In the genomic region with DNA sequence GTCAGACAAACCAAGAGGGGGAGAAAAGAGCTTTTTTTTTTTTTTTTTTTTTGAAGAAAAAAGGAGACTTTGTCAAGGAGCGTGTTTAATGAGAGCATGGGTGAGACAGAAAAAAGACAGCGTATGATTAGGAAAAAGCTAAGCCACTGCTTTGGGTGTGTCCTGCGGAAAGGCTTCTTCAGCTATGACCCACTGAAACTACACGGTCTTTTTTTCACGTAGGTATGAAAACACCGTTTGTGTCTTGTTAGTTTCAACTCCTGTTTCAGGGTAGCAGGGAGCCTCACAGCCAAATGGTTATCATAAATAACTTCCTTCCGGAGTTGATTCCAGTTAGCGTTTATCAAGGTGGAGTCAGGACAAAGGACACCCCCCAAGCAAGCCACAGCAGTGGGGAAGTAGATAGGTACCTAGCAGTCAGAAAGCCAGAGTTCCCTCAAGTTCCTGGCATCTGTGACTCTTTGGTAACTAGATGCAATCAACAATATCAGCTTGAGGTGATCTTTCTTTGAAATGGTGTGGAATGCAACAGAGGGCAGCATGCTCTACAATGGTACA, we compare ENCODE assay signal across 25 mouse cellular contexts.
DNase-seq lines count a peak whose midpoint lies in the region; ATAC-seq and TF ChIP-seq lines count a peak whose summit lies in the region.
"Had no signal": no experiment of that assay in that cellular context is flagged by ENCODE, and none has a peak within 500 bp of the region (broad histone marks: within the 10 kb centered on the region; RNA-seq: fewer than 3 reads in every experiment).

No protein-coding gene starts in this region.

- dilution Hi-C loops in CH12.LX (cut with MboI; ENCODE audit: extremely low pct_ligation_motif_present, extremely low pct_unique_long_range_greater_than_20kb, low sequenced_read_pairs) = no loop called here

- TF ChIP-seq RAD21 in CH12.LX (IDR thresholded peaks at IDR 0.05; ENCODE audit: low read depth, low read length) = no peak

- TF ChIP-seq CTCF in liver, postnatal 0 days (IDR thresholded peaks at IDR 0.05; ENCODE audit: low read depth) = no peak
- no peak for TF ChIP-seq CTCF in CH12.LX (conservative IDR thresholded peaks at IDR 0.05 in 1 of 2, IDR thresholded peaks at IDR 0.05 in 1 of 2; ENCODE audit: low read depth in 2 of 2, low read length in 2 of 2)
- TF ChIP-seq CTCF in gastrocnemius, adult 2 months (IDR thresholded peaks at IDR 0.05) = no peak

- no peak for DNase-seq in liver, postnatal 0 days
- no peak for DNase-seq in CH12.LX (ENCODE audit: extremely low read depth)
- no peak for DNase-seq in right cerebral cortex, adult 2 months (ENCODE audit: low spot score in 2 of 2)
- DNase-seq in gastrocnemius, adult 2 months = no peak
- DNase-seq: adrenal gland, adult 2 months; adrenal gland, postnatal 10 days; adrenal gland, postnatal 25 days; cerebellum, adult 11 months; cerebellum, adult 18-20 months; cerebellum, adult 8-10 months; cerebellum, adult 9-11 months; cerebellum, postnatal 14 days; cerebellum, postnatal 36 days had no signal

- no peak for ATAC-seq in liver, postnatal 0 days
- no peak for ATAC-seq in liver, embryonic 12.5 days
- ATAC-seq in megakaryocyte, adult 5-6 weeks (ENCODE audit: poor library complexity, severe bottlenecking) = peak; percentile 58
- peak; percentile 73 for ATAC-seq in megakaryocyte-erythroid progenitor cell, adult 5-6 weeks (replicated peaks; ENCODE audit: low FRiP score, low TSS enrichment, poor library complexity, severe bottlenecking)
- no peak for ATAC-seq in erythroblast, adult 5-6 weeks (replicated peaks; ENCODE audit: low FRiP score, poor library complexity, severe bottlenecking)
- ATAC-seq: CD4-positive, CD25-positive, alpha-beta regulatory T cell, adult 4 months; forebrain, embryonic 14.5 days; forebrain, embryonic 16.5 days had no signal

- no peaks in the 10 kb centered on the region for H3K79me2 ChIP-seq in CH12.LX (replicated peaks; ENCODE audit: control insufficient read depth, extremely low read depth, insufficient read depth, poor library complexity, severe bottlenecking)

- 66% methylated on average over 8 of the region's 8 CpGs for WGBS in liver, postnatal 0 days (ENCODE audit: insufficient replicate concordance)
- 42% methylated on average over 8 of the region's 8 CpGs for WGBS in liver, embryonic 12.5 days (ENCODE audit: insufficient replicate concordance)

- intact Hi-C loops in gastrocnemius, adult 2 months (cut with DNase I) = no loop called here

- H3K27ac ChIP-seq in liver, postnatal 0 days (ENCODE audit: low read depth) = no peak overlapping the region
- no peak overlapping the region for H3K27ac ChIP-seq in liver, embryonic 12.5 days
- peak overlapping the region; percentile 55; the same call in 1 of the 2 replicates for H3K27ac ChIP-seq in CH12.LX (ENCODE audit: insufficient read depth, low read depth)
- H3K27ac ChIP-seq in gastrocnemius, adult 2 months = no peak overlapping the region
- H3K27ac ChIP-seq: embryonic facial prominence, embryonic 10.5 days; embryonic facial prominence, embryonic 12.5 days; forebrain, embryonic 10.5 days; forebrain, embryonic 12.5 days had no signal

- no peak overlapping the region for H3K9ac ChIP-seq in liver, postnatal 0 days (replicated peaks)
- no peak overlapping the region for H3K9ac ChIP-seq in liver, embryonic 12.5 days
- H3K9ac ChIP-seq in CH12.LX (ENCODE audit: insufficient read depth, low read depth) = peak overlapping the region; percentile 96
- H3K9ac ChIP-seq: embryonic facial prominence, embryonic 12.5 days; forebrain, embryonic 12.5 days had no signal

- H3K36me3 ChIP-seq in liver, postnatal 0 days (replicated peaks; ENCODE audit: insufficient read depth, low read length) = no peaks in the 10 kb centered on the region
- H3K36me3 ChIP-seq in liver, embryonic 12.5 days = no peaks in the 10 kb centered on the region
- H3K36me3 ChIP-seq in CH12.LX (replicated peaks in 1 of 2; ENCODE audit: control insufficient read depth in 1 of 2, insufficient read depth in 1 of 2, low read length in 1 of 2) = no peaks in the 10 kb centered on the region
- H3K36me3 ChIP-seq: embryonic facial prominence, embryonic 10.5 days; embryonic facial prominence, embryonic 12.5 days; forebrain, embryonic 10.5 days; forebrain, embryonic 12.5 days had no signal

- TF ChIP-seq EP300 in liver, postnatal 0 days (IDR thresholded peaks at IDR 0.05; ENCODE audit: low read depth) = 0 out of 2 replicates have a peak, but pooled peaks have one; percentile 28
- peak; percentile 43 for TF ChIP-seq EP300 in CH12.LX (IDR thresholded peaks at IDR 0.05; ENCODE audit: low read length)

- no peaks in the 10 kb centered on the region for H3K9me3 ChIP-seq in liver, postnatal 0 days (ENCODE audit: low read length)
- no peaks in the 10 kb centered on the region for H3K9me3 ChIP-seq in liver, embryonic 12.5 days (replicated peaks)
- no peaks in the 10 kb centered on the region for H3K9me3 ChIP-seq in CH12.LX (replicated peaks; ENCODE audit: low read length)
- H3K9me3 ChIP-seq: embryonic facial prominence, embryonic 10.5 days; embryonic facial prominence, embryonic 12.5 days; forebrain, embryonic 10.5 days; forebrain, embryonic 12.5 days had no signal

- H3K4me2 ChIP-seq in liver, postnatal 0 days (ENCODE audit: low read depth, low read length) = no peak overlapping the region
- no peak overlapping the region for H3K4me2 ChIP-seq in liver, embryonic 12.5 days
- peak overlapping the region; percentile 65; the same call in 1 of the 2 replicates for H3K4me2 ChIP-seq in CH12.LX (ENCODE audit: insufficient read depth, low read depth, poor library complexity, severe bottlenecking)
- H3K4me2 ChIP-seq: embryonic facial prominence, embryonic 12.5 days; forebrain, embryonic 12.5 days had no signal

- TF ChIP-seq POLR2A in CH12.LX (IDR thresholded peaks at IDR 0.05; ENCODE audit: low read depth, low read length) = no peak

- no peak overlapping the region for H3K4me3 ChIP-seq in liver, postnatal 0 days (ENCODE audit: low read depth, low read length)
- no peak overlapping the region for H3K4me3 ChIP-seq in liver, embryonic 12.5 days
- H3K4me3 ChIP-seq in CH12.LX (replicated peaks in 1 of 3; ENCODE audit: low read depth in 2 of 3, low read length in 2 of 3, poor library complexity in 1 of 3) = peak overlapping the region in 2 of 3 experiments; percentile 34 to 63
- H3K4me3 ChIP-seq in gastrocnemius, adult 2 months = no peak overlapping the region
- H3K4me3 ChIP-seq: embryonic facial prominence, embryonic 10.5 days; embryonic facial prominence, embryonic 12.5 days; erythroblast, embryonic 14.5 days; forebrain, embryonic 10.5 days; forebrain, embryonic 12.5 days had no signal

- H3K4me1 ChIP-seq in liver, postnatal 0 days (ENCODE audit: insufficient read depth) = no peaks in the 10 kb centered on the region
- H3K4me1 ChIP-seq in liver, embryonic 12.5 days = 0 out of 2 replicates have a peak, but pooled peaks cover 5% of the 10 kb centered on the region
- H3K4me1 ChIP-seq in CH12.LX (ENCODE audit: control insufficient read depth in 1 of 2, insufficient read depth in 2 of 2) = peaks cover 8 to 10% of the 10 kb centered on the region in 2 experiments; a peak in 3 of 4 replicates
- H3K4me1 ChIP-seq: embryonic facial prominence, embryonic 10.5 days; embryonic facial prominence, embryonic 12.5 days; forebrain, embryonic 10.5 days; forebrain, embryonic 12.5 days had no signal

- H3K27me3 ChIP-seq in liver, postnatal 0 days (ENCODE audit: insufficient read depth, low read length) = no peaks in the 10 kb centered on the region
- no peaks in the 10 kb centered on the region for H3K27me3 ChIP-seq in liver, embryonic 12.5 days (replicated peaks)
- H3K27me3 ChIP-seq in CH12.LX (replicated peaks) = no peaks in the 10 kb centered on the region
- H3K27me3 ChIP-seq: embryonic facial prominence, embryonic 12.5 days; forebrain, embryonic 12.5 days had no signal

- in situ Hi-C loops in CH12.LX (cut with MboI; ENCODE audit: low pct_ligation_motif_present, low pct_unique_long_range_greater_than_20kb, low sequenced_read_pairs) = no loop called here

TF ChIP-seq in CH12.LX, 34 proteins besides CTCF, POLR2A, EP300 and RAD21:
- TF ChIP-seq MAZ (IDR thresholded peaks at IDR 0.05; ENCODE audit: low read depth, low read length) (no peak), SIN3A (IDR thresholded peaks at IDR 0.05; ENCODE audit: low read length) (no peak), MXI1 (IDR thresholded peaks at IDR 0.05; ENCODE audit: low read depth, low read length) (no peak), RCOR1 (conservative IDR thresholded peaks at IDR 0.05; ENCODE audit: low read depth, low read length) (0 out of 2 replicates have a peak, but pooled peaks have one; percentile 24), NELFE (IDR thresholded peaks at IDR 0.05; ENCODE audit: low read depth, low read length) (no peak), SMC3 (IDR thresholded peaks at IDR 0.05; ENCODE audit: low read depth, low read length) (no peak), CHD1 (IDR thresholded peaks at IDR 0.05; ENCODE audit: low read depth, low read length) (no peak), IRF4 (IDR thresholded peaks at IDR 0.05; ENCODE audit: low read depth, low read length) (peak; percentile 74; the same call in 1 of the 2 replicates), POLR2AphosphoS2 (IDR thresholded peaks at IDR 0.05; ENCODE audit: low read depth, low read length) (no peak), NRF1 (IDR thresholded peaks at IDR 0.05; ENCODE audit: low read depth, low read length) (no peak), ZNF384 (IDR thresholded peaks at IDR 0.05; ENCODE audit: low read depth, low read length) (peak; percentile 80), ETS1 (conservative IDR thresholded peaks at IDR 0.05; ENCODE audit: low read depth, low read length) (no peak), TBP (conservative IDR thresholded peaks at IDR 0.05; ENCODE audit: low read depth, low read length) (0 out of 2 replicates have a peak, but pooled peaks have one; percentile 39), ZMIZ1 (IDR thresholded peaks at IDR 0.05; ENCODE audit: low read depth, low read length) (0 out of 2 replicates have a peak, but pooled peaks have one; percentile 3), MEF2A (IDR thresholded peaks at IDR 0.05; ENCODE audit: borderline replicate concordance, low read depth, low read length) (no peak; the same call in 1 of the 2 replicates)
TF ChIP-seq in CH12.LX: peak in this region for 5.

Comparison
In these comparisons a context has a peak if more than half of its experiments do, and no peak if none do; other contexts are left out.
1. ATAC-seq: peak in megakaryocyte, adult 5-6 weeks (single experiment) and megakaryocyte-erythroid progenitor cell, adult 5-6 weeks (single experiment); none in liver, postnatal 0 days (single experiment), liver, embryonic 12.5 days (single experiment) and erythroblast, adult 5-6 weeks (single experiment).
2. H3K4me3 ChIP-seq: peak in CH12.LX (2 of 3); none in liver, postnatal 0 days (single experiment), liver, embryonic 12.5 days (single experiment) and gastrocnemius, adult 2 months (single experiment).